8 mouse cellular contexts compared by ENCODE assay signal in the genomic region with DNA sequence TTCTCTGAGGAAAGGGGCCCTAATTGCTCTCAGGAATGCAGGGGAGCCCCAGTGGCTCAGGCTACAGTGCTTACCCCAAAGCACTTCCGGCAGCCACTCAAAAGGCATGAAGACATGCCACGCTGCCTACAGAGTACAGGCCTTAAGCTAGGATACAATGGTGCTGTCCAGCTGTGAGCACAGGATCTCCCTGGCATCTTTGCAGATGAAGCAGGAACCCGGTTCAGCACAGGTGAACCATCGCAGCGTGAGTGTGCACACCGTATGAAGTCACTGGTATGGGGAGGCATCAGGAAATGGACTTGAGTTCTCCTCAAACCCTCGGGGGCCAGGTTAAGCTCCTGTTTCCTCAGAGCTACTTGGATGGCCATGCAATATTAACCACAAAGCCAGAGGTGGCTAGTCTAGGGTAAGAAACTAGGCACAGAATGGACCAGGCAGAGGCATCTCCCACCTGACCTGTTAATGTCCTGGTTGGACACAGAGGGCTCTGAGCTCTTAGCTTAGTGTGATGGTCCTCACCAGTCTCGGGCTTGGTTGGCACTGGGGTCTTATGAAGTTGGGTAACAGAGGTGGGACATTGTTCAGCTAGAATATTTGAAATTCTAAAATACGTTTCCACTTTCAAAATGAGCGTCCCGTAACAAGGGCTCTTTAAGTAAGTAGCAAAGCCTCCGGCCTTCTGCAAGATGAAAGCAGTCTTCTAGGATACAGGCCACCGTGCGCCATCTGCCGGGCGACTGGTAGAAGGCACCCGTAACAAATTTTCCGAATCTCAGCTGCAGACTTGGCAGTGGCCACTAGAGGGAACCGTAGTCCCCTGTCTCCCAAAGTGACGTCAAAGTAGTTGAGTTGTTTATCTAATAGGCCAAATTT.
A peak's percentile ranks its signal among the peaks of the same experiment; 100 is the strongest.
DNase-seq lines count a peak whose midpoint lies in the region; ATAC-seq lines count a peak whose summit lies in the region.

No protein-coding gene starts in this region.

- no peaks in the 10 kb centered on the region for H3K36me3 ChIP-seq in heart, embryonic 16.5 days (ENCODE audit: control insufficient read depth, insufficient read depth)
- no peaks in the 10 kb centered on the region for H3K36me3 ChIP-seq in liver, embryonic 11.5 days (ENCODE audit: control insufficient read depth, insufficient read depth, low read length)
- H3K36me3 ChIP-seq in neural tube, embryonic 11.5 days (ENCODE audit: control insufficient read depth, insufficient read depth, low read length) = no peaks in the 10 kb centered on the region
- H3K36me3 ChIP-seq in stomach, embryonic 15.5 days = no peaks in the 10 kb centered on the region

- 34% methylated on average over 20 of the region's 20 CpGs for WGBS in heart, embryonic 16.5 days
- 37% methylated on average over 20 of the region's 20 CpGs for WGBS in liver, embryonic 11.5 days
- WGBS in neural tube, embryonic 11.5 days = 42% methylated on average over 20 of the region's 20 CpGs
- 33% methylated on average over 20 of the region's 20 CpGs for WGBS in stomach, embryonic 15.5 days

- peak overlapping the region; percentile 18; the same call in 1 of the 2 replicates for H3K4me2 ChIP-seq in heart, embryonic 16.5 days (ENCODE audit: low read depth, low read length)
- H3K4me2 ChIP-seq in liver, embryonic 11.5 days = no peak overlapping the region
- H3K4me2 ChIP-seq in neural tube, embryonic 11.5 days (ENCODE audit: low read depth) = no peak overlapping the region
- no peak overlapping the region for H3K4me2 ChIP-seq in stomach, embryonic 15.5 days

- no peaks in the 10 kb centered on the region for H3K27me3 ChIP-seq in heart, embryonic 16.5 days (ENCODE audit: control insufficient read depth, insufficient read depth, low read length)
- H3K27me3 ChIP-seq in liver, embryonic 11.5 days (replicated peaks; ENCODE audit: control insufficient read depth, insufficient read depth, low read length) = no peaks in the 10 kb centered on the region
- no peaks in the 10 kb centered on the region for H3K27me3 ChIP-seq in neural tube, embryonic 11.5 days (ENCODE audit: control insufficient read depth, insufficient read depth, low read length)
- no peaks in the 10 kb centered on the region for H3K27me3 ChIP-seq in stomach, embryonic 15.5 days (replicated peaks)

- no peak overlapping the region for H3K4me3 ChIP-seq in heart, embryonic 16.5 days (ENCODE audit: low read length)
- H3K4me3 ChIP-seq in liver, embryonic 11.5 days (ENCODE audit: low read depth, low read length) = no peak overlapping the region
- H3K4me3 ChIP-seq in neural tube, embryonic 11.5 days (ENCODE audit: low read depth, low read length) = no peak overlapping the region
- no peak overlapping the region for H3K4me3 ChIP-seq in stomach, embryonic 15.5 days (replicated peaks)

- H3K9ac ChIP-seq in heart, embryonic 16.5 days (ENCODE audit: low read length) = no peak overlapping the region
- no peak overlapping the region for H3K9ac ChIP-seq in liver, embryonic 11.5 days (ENCODE audit: low read depth, low read length)
- H3K9ac ChIP-seq in neural tube, embryonic 11.5 days (ENCODE audit: low read length) = no peak overlapping the region
- no peak overlapping the region for H3K9ac ChIP-seq in stomach, embryonic 15.5 days

- H3K27ac ChIP-seq in heart, embryonic 16.5 days (ENCODE audit: low read length) = no peak overlapping the region
- H3K27ac ChIP-seq in liver, embryonic 11.5 days (ENCODE audit: low read depth, low read length) = no peak overlapping the region
- H3K27ac ChIP-seq in neural tube, embryonic 11.5 days (ENCODE audit: low read depth, low read length) = no peak overlapping the region
- no peak overlapping the region for H3K27ac ChIP-seq in stomach, embryonic 15.5 days

- H3K4me1 ChIP-seq in heart, embryonic 16.5 days (ENCODE audit: control insufficient read depth, insufficient read depth, low read length) = no peaks in the 10 kb centered on the region
- H3K4me1 ChIP-seq in liver, embryonic 11.5 days (replicated peaks; ENCODE audit: control insufficient read depth, insufficient read depth, low read length) = no peaks in the 10 kb centered on the region
- H3K4me1 ChIP-seq in neural tube, embryonic 11.5 days (ENCODE audit: control insufficient read depth, insufficient read depth, low read length) = no peaks in the 10 kb centered on the region
- H3K4me1 ChIP-seq in stomach, embryonic 15.5 days = 0 out of 2 replicates have a peak, but pooled peaks cover 3% of the 10 kb centered on the region

- DNase-seq in CD8-positive naive resting alpha-beta T cell, adult 2 months (ENCODE audit: low read depth in 2 of 2, low spot score in 2 of 2) = peak; percentile 50 to 64
- DNase-seq in brain, embryonic 18.5 days (ENCODE audit: low read depth, low spot score) = peak; percentile 47
- DNase-seq in kidney, postnatal 14 days = peak; percentile 88
- DNase-seq in liver, embryonic 11.5 days (ENCODE audit: low spot score) = peak; percentile 81
- peak; percentile 89 for DNase-seq in neural tube, embryonic 11.5 days (ENCODE audit: low spot score)

- peak; percentile 87 for ATAC-seq in erythroid progenitor cell, adult 5-6 weeks (replicated peaks; ENCODE audit: low FRiP score, poor library complexity, severe bottlenecking)
- no peak for ATAC-seq in heart, embryonic 16.5 days (replicated peaks; ENCODE audit: extremely low read depth, insufficient read depth, low FRiP score)
- ATAC-seq in liver, embryonic 11.5 days (replicated peaks; ENCODE audit: low FRiP score) = peak; percentile 61
- ATAC-seq in neural tube, embryonic 11.5 days (ENCODE audit: insufficient read depth, low FRiP score, low TSS enrichment) = peak; percentile 71
- ATAC-seq in stomach, embryonic 15.5 days (ENCODE audit: insufficient read depth, low FRiP score, low read depth) = peak; percentile 58; the same call in 1 of the 2 replicates

- H3K9me3 ChIP-seq in heart, embryonic 16.5 days (replicated peaks; ENCODE audit: control insufficient read depth, low read length) = no peaks in the 10 kb centered on the region
- H3K9me3 ChIP-seq in liver, embryonic 11.5 days (ENCODE audit: control insufficient read depth, low read length) = no peaks in the 10 kb centered on the region
- H3K9me3 ChIP-seq in neural tube, embryonic 11.5 days (ENCODE audit: control insufficient read depth, low read length) = no peaks in the 10 kb centered on the region
- no peaks in the 10 kb centered on the region for H3K9me3 ChIP-seq in stomach, embryonic 15.5 days
